Comparison of ENCODE assay signal across 24 mouse cellular contexts in the genomic region with DNA sequence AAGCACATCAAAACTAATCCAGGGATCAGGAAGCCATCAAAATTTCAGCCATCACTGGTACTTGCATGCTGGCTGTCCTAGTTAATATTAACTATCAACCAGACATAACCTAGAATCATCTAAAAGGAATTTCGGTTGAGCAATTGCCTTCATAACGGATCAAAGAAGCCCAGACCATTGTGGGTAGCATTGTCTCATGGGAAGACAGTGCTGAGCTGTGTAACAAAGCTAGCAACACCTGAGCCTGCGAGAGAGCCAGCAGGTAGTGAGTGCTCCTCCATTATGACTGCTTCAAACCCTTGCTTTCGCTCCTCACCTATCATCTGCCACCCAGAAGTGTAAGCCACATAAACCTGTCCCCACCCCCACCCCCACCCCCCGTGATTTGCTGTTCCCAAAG.
DNase-seq lines count a peak whose midpoint lies in the region; ATAC-seq and TF ChIP-seq lines count a peak whose summit lies in the region.
"Had no signal": no experiment of that assay in that cellular context is flagged by ENCODE, and none has a peak within 500 bp of the region (broad histone marks: within the 10 kb centered on the region; RNA-seq: fewer than 3 reads in every experiment).

No protein-coding gene starts in this region.

- ATAC-seq in kidney, embryonic 14.5 days (ENCODE audit: low FRiP score, low TSS enrichment): peak; percentile 59
- no peak for ATAC-seq in kidney, postnatal 0 days (replicated peaks; ENCODE audit: low FRiP score, low read depth)
- ATAC-seq in neural tube, embryonic 15.5 days (ENCODE audit: low FRiP score): 0 out of 2 replicates have a peak, but pooled peaks have one; percentile 14
- ATAC-seq: forebrain, embryonic 15.5 days had no signal

- H3K4me1 ChIP-seq in kidney, embryonic 14.5 days (ENCODE audit: control insufficient read depth, insufficient read depth, low read length): peaks cover 6% of the 10 kb centered on the region; the same call in 1 of the 2 replicates
- H3K4me1 ChIP-seq in kidney, postnatal 0 days (replicated peaks; ENCODE audit: insufficient read depth, low read length): no peaks in the 10 kb centered on the region
- no peaks in the 10 kb centered on the region for H3K4me1 ChIP-seq in neural tube, embryonic 15.5 days
- H3K4me1 ChIP-seq: embryonic facial prominence, embryonic 10.5 days; forebrain, embryonic 12.5 days; forebrain, embryonic 15.5 days; hindbrain, embryonic 12.5 days; hindbrain, embryonic 15.5 days had no signal

- no peak overlapping the region; the same call in 1 of the 2 replicates for H3K4me2 ChIP-seq in kidney, embryonic 14.5 days (replicated peaks; ENCODE audit: low read depth, low read length)
- H3K4me2 ChIP-seq in kidney, postnatal 0 days (ENCODE audit: low read length): peak overlapping the region; percentile 2; the same call in 1 of the 2 replicates
- no peak overlapping the region for H3K4me2 ChIP-seq in neural tube, embryonic 15.5 days
- H3K4me2 ChIP-seq: embryonic facial prominence, embryonic 13.5 days; forebrain, embryonic 12.5 days; forebrain, embryonic 15.5 days; heart, embryonic 11.5 days; hindbrain, embryonic 12.5 days; hindbrain, embryonic 15.5 days had no signal

- H3K9ac ChIP-seq in kidney, embryonic 14.5 days (ENCODE audit: low read depth, low read length): no peak overlapping the region
- no peak overlapping the region for H3K9ac ChIP-seq in kidney, postnatal 0 days (ENCODE audit: low read depth, low read length)
- H3K9ac ChIP-seq in neural tube, embryonic 15.5 days (replicated peaks): no peak overlapping the region
- H3K9ac ChIP-seq: embryonic facial prominence, embryonic 13.5 days; forebrain, embryonic 12.5 days; forebrain, embryonic 15.5 days; hindbrain, embryonic 12.5 days; hindbrain, embryonic 15.5 days had no signal

- H3K27ac ChIP-seq in kidney, embryonic 14.5 days (ENCODE audit: low read depth, low read length): no peak overlapping the region
- no peak overlapping the region for H3K27ac ChIP-seq in kidney, postnatal 0 days
- H3K27ac ChIP-seq in neural tube, embryonic 15.5 days (replicated peaks): no peak overlapping the region
- H3K27ac ChIP-seq: embryonic facial prominence, embryonic 10.5 days; embryonic facial prominence, embryonic 13.5 days; forebrain, embryonic 12.5 days; forebrain, embryonic 15.5 days; hindbrain, embryonic 12.5 days; hindbrain, embryonic 15.5 days had no signal

- no peak for DNase-seq in kidney, postnatal 10 days
- DNase-seq in kidney, postnatal 0 days (ENCODE audit: low spot score): no peak
- no peak for DNase-seq in kidney, postnatal 4 days
- DNase-seq in neural tube, embryonic 10.5 days (ENCODE audit: extremely low spot score, low spot score): no peak
- DNase-seq in gastrocnemius, postnatal 25 days: no peak
- DNase-seq in adrenal gland, adult 8-10 months: no peak
- DNase-seq: adrenal gland, postnatal 25 days; cerebellum, adult 11-12 months; cerebellum, adult 8-10 months; cerebellum, postnatal 10 days; cerebellum, postnatal 36 days; embryo, embryonic 11 days; gastrocnemius, postnatal 10 days; heart, adult 11 months had no signal

- no peak for TF ChIP-seq CTCF in kidney, postnatal 0 days (IDR thresholded peaks at IDR 0.05; ENCODE audit: low read depth)

- no peaks in the 10 kb centered on the region for H3K36me3 ChIP-seq in kidney, embryonic 14.5 days (ENCODE audit: control insufficient read depth, insufficient read depth, low read length)
- no peaks in the 10 kb centered on the region for H3K36me3 ChIP-seq in kidney, postnatal 0 days (ENCODE audit: insufficient read depth, low read length)
- no peaks in the 10 kb centered on the region for H3K36me3 ChIP-seq in neural tube, embryonic 15.5 days
- H3K36me3 ChIP-seq: embryonic facial prominence, embryonic 10.5 days; embryonic facial prominence, embryonic 13.5 days; forebrain, embryonic 12.5 days; forebrain, embryonic 15.5 days; hindbrain, embryonic 12.5 days; hindbrain, embryonic 15.5 days had no signal

- 50% methylated on average over 5 of the region's 5 CpGs for WGBS in kidney, embryonic 14.5 days
- 47% methylated on average over 5 of the region's 5 CpGs for WGBS in kidney, postnatal 0 days
- 80% methylated on average over 5 of the region's 5 CpGs for WGBS in neural tube, embryonic 15.5 days

- H3K4me3 ChIP-seq in kidney, embryonic 14.5 days (ENCODE audit: low read length): no peak overlapping the region
- H3K4me3 ChIP-seq in kidney, postnatal 0 days (replicated peaks; ENCODE audit: low read depth, low read length): no peak overlapping the region
- no peak overlapping the region for H3K4me3 ChIP-seq in neural tube, embryonic 15.5 days (replicated peaks)
- H3K4me3 ChIP-seq: embryonic facial prominence, embryonic 10.5 days; embryonic facial prominence, embryonic 13.5 days; erythroblast, embryonic 14.5 days; forebrain, embryonic 12.5 days; forebrain, embryonic 15.5 days; hindbrain, embryonic 12.5 days; hindbrain, embryonic 15.5 days had no signal

- no peaks in the 10 kb centered on the region for H3K27me3 ChIP-seq in kidney, embryonic 14.5 days (ENCODE audit: control insufficient read depth, insufficient read depth, low read length)
- no peaks in the 10 kb centered on the region for H3K27me3 ChIP-seq in kidney, postnatal 0 days (ENCODE audit: insufficient read depth, low read length)
- no peaks in the 10 kb centered on the region for H3K27me3 ChIP-seq in neural tube, embryonic 15.5 days (replicated peaks)
- H3K27me3 ChIP-seq: embryonic facial prominence, embryonic 13.5 days; forebrain, embryonic 12.5 days; forebrain, embryonic 15.5 days; hindbrain, embryonic 12.5 days; hindbrain, embryonic 15.5 days had no signal

- no peaks in the 10 kb centered on the region for H3K9me3 ChIP-seq in kidney, embryonic 14.5 days (ENCODE audit: control insufficient read depth, low read length)
- H3K9me3 ChIP-seq in kidney, postnatal 0 days (replicated peaks; ENCODE audit: low read length): no peaks in the 10 kb centered on the region
- no peaks in the 10 kb centered on the region for H3K9me3 ChIP-seq in neural tube, embryonic 15.5 days (replicated peaks)
- H3K9me3 ChIP-seq: embryonic facial prominence, embryonic 10.5 days; embryonic facial prominence, embryonic 13.5 days; forebrain, embryonic 12.5 days; forebrain, embryonic 15.5 days; hindbrain, embryonic 12.5 days; hindbrain, embryonic 15.5 days had no signal
